Mouse (Mus musculus): Measurements from ENCODE around the gene Serpinc1. TPM values are rescaled to one million over a fixed set of nuclear protein-coding genes. Genes with fewer than 3 reads are reported as not detected.

The Serpinc1 gene
- polyA plus RNA-seq, 1 experiment from 2014 or later = 3.9 TPM

GRCm38 (mm10) chr1:161030058-161030457 lies 51.7 kb downstream of the Serpinc1 start:
- no peak overlapping the region for H3K4me2 ChIP-seq
- H3K27me3 ChIP-seq = no peaks in the 10 kb centered on the region
- no peak overlapping the region for H3K27ac ChIP-seq
- WGBS = 95% methylated on average over 3 of the region's 3 CpGs
- H3K9me3 ChIP-seq = no peaks in the 10 kb centered on the region
- peaks cover 18% of the 10 kb centered on the region for H3K4me1 ChIP-seq (replicated peaks)
- H3K9ac ChIP-seq = no peak overlapping the region
- H3K36me3 ChIP-seq = peaks cover 46% of the 10 kb centered on the region
- H3K4me3 ChIP-seq = no peak overlapping the region
- ATAC-seq (ENCODE audit: low FRiP score) = no peak

GRCm38 (mm10) chr1:161031881-161032280 lies 53.5 kb downstream of the Serpinc1 start:
- WGBS = 95% methylated on average over 9 of the region's 9 CpGs
- Histone ChIP-seq H3K4me2 (no peak overlapping the region), H3K36me3 (peaks cover 48% of the 10 kb centered on the region), H3K9ac (no peak overlapping the region), H3K27me3 (no peaks in the 10 kb centered on the region), H3K4me3 (no peak overlapping the region), H3K27ac (no peak overlapping the region), H3K9me3 (no peaks in the 10 kb centered on the region), H3K4me1 (replicated peaks) (peaks cover 24% of the 10 kb centered on the region)
- no peak for ATAC-seq (ENCODE audit: low FRiP score)

- H3K27ac ChIP-seq = no peak overlapping the region
- H3K27me3 ChIP-seq = no peaks in the 10 kb centered on the region
- H3K4me2 ChIP-seq = no peak overlapping the region
- peaks cover 27% of the 10 kb centered on the region for H3K4me1 ChIP-seq (replicated peaks)
- no peak overlapping the region for H3K9ac ChIP-seq
- no peak overlapping the region for H3K4me3 ChIP-seq
- H3K9me3 ChIP-seq = no peaks in the 10 kb centered on the region
- peaks cover 46% of the 10 kb centered on the region for H3K36me3 ChIP-seq
- no peak for ATAC-seq (ENCODE audit: low FRiP score)
- 90% methylated on average over 7 of the region's 7 CpGs for WGBS
Observed at GRCm38 (mm10) chr1:161032345-161032744, 54.0 kb downstream of the Serpinc1 start.

GRCm38 (mm10) chr1:161033856-161034434 lies 55.6 kb downstream of the Serpinc1 start:
- Histone ChIP-seq H3K9ac (peak overlapping the region; percentile 95), H3K9me3 (no peaks in the 10 kb centered on the region), H3K27ac (peak overlapping the region; percentile 93), H3K4me1 (replicated peaks) (peaks cover 39% of the 10 kb centered on the region), H3K4me3 (peak overlapping the region; percentile 81), H3K4me2 (peak overlapping the region; percentile 76), H3K36me3 (peaks cover 58% of the 10 kb centered on the region), H3K27me3 (no peaks in the 10 kb centered on the region)
- 3% methylated on average over 21 of the region's 21 CpGs for WGBS
- ATAC-seq (ENCODE audit: low FRiP score) = no peak

- H3K4me1 ChIP-seq (replicated peaks) = peaks cover 45% of the 10 kb centered on the region
- H3K4me2 ChIP-seq = peak within 1 kb of the TSS; percentile 88
- no peaks in the 10 kb centered on the region for H3K27me3 ChIP-seq
- no peaks in the 10 kb centered on the region for H3K9me3 ChIP-seq
- WGBS = under 1% methylated on average over 72 of the region's 76 CpGs
- H3K4me3 ChIP-seq = peak within 1 kb of the TSS; percentile 81
- peak within 1 kb of the TSS; percentile 95 for H3K9ac ChIP-seq
- H3K27ac ChIP-seq = peak within 1 kb of the TSS; percentile 93
- H3K36me3 ChIP-seq = peaks cover 59% of the 10 kb centered on the region
- ATAC-seq (ENCODE audit: low FRiP score) = peak; percentile 96
Observed at GRCm38 (mm10) chr1:161034435-161035280, 56.3 kb downstream of the Serpinc1 start, which contains the start of gene Zbtb37. TSS of gene Zbtb37 (minus strand) at chr1:161034849.

GRCm38 (mm10) chr1:161035281-161035785 lies 56.9 kb downstream of the Serpinc1 start:
- WGBS = under 1% methylated on average over 14 of the region's 14 CpGs
- Histone ChIP-seq H3K4me3 (peak overlapping the region; percentile 81), H3K27ac (peak overlapping the region; percentile 93), H3K27me3 (no peaks in the 10 kb centered on the region), H3K9me3 (no peaks in the 10 kb centered on the region), H3K4me2 (peak overlapping the region; percentile 88), H3K9ac (peak overlapping the region; percentile 95), H3K36me3 (peaks cover 57% of the 10 kb centered on the region), H3K4me1 (replicated peaks) (peaks cover 45% of the 10 kb centered on the region)
- peak; percentile 60 for ATAC-seq (ENCODE audit: low FRiP score)

- Histone ChIP-seq H3K9ac (peak overlapping the region; percentile 95), H3K9me3 (no peaks in the 10 kb centered on the region), H3K36me3 (peaks cover 53% of the 10 kb centered on the region), H3K4me2 (peak overlapping the region; percentile 88), H3K27me3 (no peaks in the 10 kb centered on the region), H3K4me3 (peak overlapping the region; percentile 81), H3K4me1 (replicated peaks) (peaks cover 45% of the 10 kb centered on the region), H3K27ac (peak overlapping the region; percentile 93)
- no peak for ATAC-seq (ENCODE audit: low FRiP score)
- 0% methylated on average over 6 of the region's 6 CpGs for WGBS
Observed at GRCm38 (mm10) chr1:161035786-161036404, 57.5 kb downstream of the Serpinc1 start.

- Histone ChIP-seq H3K27ac (peak overlapping the region; percentile 93), H3K9me3 (no peaks in the 10 kb centered on the region), H3K9ac (peak overlapping the region; percentile 95), H3K4me1 (replicated peaks) (peaks cover 43% of the 10 kb centered on the region), H3K4me2 (peak overlapping the region; percentile 88), H3K36me3 (peaks cover 47% of the 10 kb centered on the region), H3K27me3 (no peaks in the 10 kb centered on the region), H3K4me3 (peak overlapping the region; percentile 81)
- no peak for ATAC-seq (ENCODE audit: low FRiP score)
- WGBS = under 1% methylated on average over 5 of the region's 5 CpGs
Observed at GRCm38 (mm10) chr1:161036411-161036841, 58.0 kb downstream of the Serpinc1 start.

GRCm38 (mm10) chr1:161037026-161037425 lies 58.6 kb downstream of the Serpinc1 start:
- no peaks in the 10 kb centered on the region for H3K27me3 ChIP-seq
- WGBS = 4% methylated on average over 1 of the region's 1 CpGs
- no peaks in the 10 kb centered on the region for H3K9me3 ChIP-seq
- peak overlapping the region; percentile 95 for H3K9ac ChIP-seq
- ATAC-seq (ENCODE audit: low FRiP score) = no peak
- H3K4me2 ChIP-seq = peak overlapping the region; percentile 88
- H3K27ac ChIP-seq = peak overlapping the region; percentile 93; the same call in 1 of the 2 replicates
- H3K4me1 ChIP-seq (replicated peaks) = peaks cover 38% of the 10 kb centered on the region
- H3K36me3 ChIP-seq = peaks cover 46% of the 10 kb centered on the region
- H3K4me3 ChIP-seq = peak overlapping the region; percentile 81

GRCm38 (mm10) chr1:161037599-161037998 lies 59.2 kb downstream of the Serpinc1 start:
- Histone ChIP-seq H3K36me3 (peaks cover 42% of the 10 kb centered on the region), H3K4me2 (peak overlapping the region; percentile 88), H3K27ac (no peak overlapping the region), H3K4me1 (replicated peaks) (peaks cover 38% of the 10 kb centered on the region), H3K9ac (peak overlapping the region; percentile 67; the same call in 1 of the 2 replicates), H3K9me3 (no peaks in the 10 kb centered on the region), H3K27me3 (no peaks in the 10 kb centered on the region), H3K4me3 (peak overlapping the region; percentile 33)
- WGBS = 31% methylated on average over 3 of the region's 3 CpGs
- ATAC-seq (ENCODE audit: low FRiP score) = no peak

GRCm38 (mm10) chr1:161038004-161038403 lies 59.6 kb downstream of the Serpinc1 start:
- Histone ChIP-seq H3K9ac (peak overlapping the region; percentile 67; the same call in 1 of the 2 replicates), H3K27ac (no peak overlapping the region), H3K36me3 (peaks cover 42% of the 10 kb centered on the region), H3K4me3 (peak overlapping the region; percentile 33), H3K4me1 (replicated peaks) (peaks cover 38% of the 10 kb centered on the region), H3K27me3 (no peaks in the 10 kb centered on the region), H3K9me3 (no peaks in the 10 kb centered on the region), H3K4me2 (peak overlapping the region; percentile 88)
- no peak for ATAC-seq (ENCODE audit: low FRiP score)
- 41% methylated on average over 3 of the region's 3 CpGs for WGBS

Measured in hindbrain, embryonic 13.5 days (tissue).